Mouse (Mus musculus): Measurements from ENCODE around the gene Tspan4. TPM values are rescaled to one million over a fixed set of nuclear protein-coding genes. Genes with fewer than 3 reads are reported as not detected.
"Not testable (repeated sequence)": the region's sequence is repeated elsewhere in the genome, so short reads cannot be mapped to it uniquely, and the experiment has no call there.

The Tspan4 gene
- polyA plus RNA-seq, 1 experiment from 2014 or later, result 25.0 TPM

DNA sequence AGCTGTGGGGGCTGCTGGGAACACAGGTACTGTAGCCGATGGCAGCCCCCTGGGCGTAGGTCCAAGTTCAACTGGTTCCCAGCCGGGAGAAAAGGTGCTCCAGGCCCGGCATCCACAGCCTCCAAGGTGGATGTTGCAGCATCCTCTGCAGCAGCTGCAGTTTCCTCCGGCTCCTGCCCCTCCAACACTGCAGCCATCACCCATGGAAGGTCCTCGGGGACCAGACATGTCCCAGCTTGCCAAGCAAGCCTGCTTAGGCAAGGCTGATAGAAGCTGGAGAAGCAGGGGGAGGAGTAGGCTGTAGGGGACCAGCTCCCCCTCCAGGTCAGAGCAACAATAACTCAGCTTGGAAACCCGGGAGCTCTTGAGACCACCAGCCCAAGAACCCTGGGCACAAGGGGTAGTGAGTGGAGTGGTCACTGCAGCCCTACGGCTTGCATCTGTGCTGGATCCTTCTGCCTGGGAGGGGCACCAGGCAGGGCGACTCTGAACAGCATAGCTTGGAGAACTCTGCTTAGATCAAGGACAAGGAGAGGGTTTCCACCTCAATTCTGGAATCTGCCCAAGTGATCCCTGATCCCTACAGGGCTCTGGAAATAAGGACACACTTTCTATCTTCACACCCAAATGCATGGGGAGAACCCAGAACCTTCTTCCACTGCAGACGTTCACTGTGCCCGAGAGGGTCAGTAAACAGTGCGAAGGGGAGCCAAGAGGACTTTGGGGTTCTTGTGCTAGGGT, 31.8 kb upstream of the Tspan4 start:
- Histone ChIP-seq H3K4me1 (peaks cover 46% of the 10 kb centered on the region), H3K27ac (peak overlapping the region; percentile 91), H3K9me3 (replicated peaks) (no peaks in the 10 kb centered on the region), H3K36me3 (peaks cover 43% of the 10 kb centered on the region), H3K27me3 (ENCODE audit: low read depth, poor library complexity, severe bottlenecking) (no peaks in the 10 kb centered on the region), H3K4me3 (peak overlapping the region; percentile 57)
- 31% methylated on average over 12 of the region's 12 CpGs for WGBS
- DNase-seq (ENCODE audit: low spot score), result peak; percentile 65

DNA sequence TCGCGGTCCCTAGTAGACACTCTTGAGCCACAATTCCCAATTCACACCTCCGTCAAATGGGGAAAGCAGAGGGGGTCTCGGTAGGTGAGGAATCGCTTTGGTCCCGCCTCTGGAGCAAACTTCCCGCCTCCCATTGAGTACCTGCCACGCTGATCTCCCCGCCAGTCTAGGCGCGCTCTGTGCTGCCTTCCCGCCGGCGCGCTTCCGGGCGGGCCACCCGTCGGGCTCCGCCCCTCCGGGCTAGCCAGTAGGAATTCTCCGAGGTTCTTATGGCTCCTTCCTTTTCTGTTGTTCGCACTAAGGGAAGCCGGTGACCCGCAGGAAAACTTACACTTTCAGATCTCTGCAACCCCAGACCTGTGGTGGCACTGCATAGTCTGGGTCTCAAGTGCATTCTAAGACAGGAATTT, 31.2 kb upstream of the Tspan4 start, which contains the start of gene Pidd1:
Gene Pidd1, minus strand, starts transcription at position 198 of the 410 bp plus-strand sequence.
- no peaks in the 10 kb centered on the region for H3K9me3 ChIP-seq (replicated peaks)
- no peaks in the 10 kb centered on the region for H3K27me3 ChIP-seq (ENCODE audit: low read depth, poor library complexity, severe bottlenecking)
- under 1% methylated on average over 25 of the region's 25 CpGs for WGBS
- H3K4me3 ChIP-seq, result peak within 1 kb of the TSS; percentile 57
- H3K36me3 ChIP-seq, result peaks cover 43% of the 10 kb centered on the region
- peaks cover 52% of the 10 kb centered on the region for H3K4me1 ChIP-seq
- H3K27ac ChIP-seq, result peak within 1 kb of the TSS; percentile 91
- peak; percentile 83 for DNase-seq (ENCODE audit: low spot score)

DNA sequence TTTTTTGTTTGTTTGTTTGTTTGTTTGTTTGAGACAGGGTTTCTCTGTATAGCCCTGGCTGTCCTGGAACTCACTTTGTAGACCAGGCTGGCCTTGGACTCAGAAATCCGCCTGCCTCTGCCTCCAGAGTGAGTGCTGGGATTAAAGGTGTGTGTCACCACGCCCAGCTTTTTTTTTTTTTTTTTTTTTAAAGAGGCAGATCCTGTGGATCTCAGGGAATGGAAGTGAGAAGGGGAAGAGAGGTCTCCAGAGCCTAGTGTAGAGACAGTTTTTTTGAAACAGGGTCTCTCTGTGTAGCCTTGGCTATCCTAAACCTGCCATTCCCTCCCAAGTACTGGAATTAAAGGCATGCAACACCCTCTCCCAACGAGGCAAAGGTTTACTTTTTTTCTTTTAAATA, 28.7 kb upstream of the Tspan4 start:
- Histone ChIP-seq H3K4me3 (peak overlapping the region; percentile 89), H3K36me3 (peaks cover 43% of the 10 kb centered on the region), H3K27ac (peak overlapping the region; percentile 96; the same call in 1 of the 2 replicates), H3K4me1 (peaks cover 44% of the 10 kb centered on the region)
- not testable (repeated sequence) for H3K9me3 ChIP-seq (replicated peaks); H3K27me3 ChIP-seq (ENCODE audit: low read depth, poor library complexity, severe bottlenecking); DNase-seq (ENCODE audit: low spot score)
- 90% methylated on average over 3 of the region's 3 CpGs for WGBS

DNA sequence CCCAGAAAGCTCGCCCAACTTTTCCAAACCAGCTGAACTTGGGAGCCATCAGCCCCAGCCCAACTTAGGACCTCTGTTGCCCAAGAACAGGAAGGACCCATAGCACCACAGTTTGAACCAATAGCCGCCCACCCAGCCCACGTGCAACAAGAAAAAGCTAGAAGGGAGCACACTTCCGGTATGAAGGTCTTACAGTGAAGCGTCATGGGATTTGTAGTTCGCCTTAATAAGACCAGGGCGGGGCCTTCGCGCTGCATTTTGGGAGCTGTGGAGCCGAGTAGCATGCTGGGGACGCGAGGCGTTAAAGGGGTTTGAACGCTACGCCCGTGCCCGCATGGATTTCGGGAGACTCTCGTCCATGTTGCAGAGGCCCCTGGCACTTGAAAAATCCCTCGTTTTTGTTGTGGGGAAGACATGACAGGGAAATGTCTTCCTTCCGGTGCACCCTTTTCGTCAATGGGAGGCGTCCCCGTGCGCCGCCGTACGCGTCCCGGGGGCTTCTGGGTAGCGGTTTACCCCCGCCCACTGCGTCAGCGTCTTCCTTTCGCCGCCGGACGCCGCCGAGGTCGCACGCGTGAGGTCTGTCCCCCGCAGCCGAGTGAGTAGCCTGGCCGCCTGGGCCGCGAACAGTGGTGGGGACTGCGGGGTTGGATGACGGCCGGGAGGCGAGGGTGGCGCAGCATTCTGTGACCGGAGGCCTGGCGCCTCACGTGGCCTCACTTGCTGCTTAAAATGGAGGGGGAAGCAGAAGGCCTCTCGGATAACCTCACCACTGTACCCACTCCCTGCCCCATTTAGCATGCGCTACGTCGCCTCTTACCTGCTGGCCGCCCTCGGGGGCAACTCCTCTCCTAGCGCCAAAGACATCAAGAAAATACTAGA, 27.7 kb upstream of the Tspan4 start, which contains the start of gene Rplp2:
Gene Rplp2, plus strand, starts transcription at position 261 of the 882 bp plus-strand sequence.
- peak within 1 kb of the TSS; percentile 89 for H3K4me3 ChIP-seq
- H3K9me3 ChIP-seq (replicated peaks), result no peaks in the 10 kb centered on the region
- H3K36me3 ChIP-seq, result peaks cover 43% of the 10 kb centered on the region
- H3K27me3 ChIP-seq (ENCODE audit: low read depth, poor library complexity, severe bottlenecking), result no peaks in the 10 kb centered on the region
- DNase-seq (ENCODE audit: low spot score), result peak; percentile 91
- under 1% methylated on average over 63 of the region's 63 CpGs for WGBS
- H3K4me1 ChIP-seq, result peaks cover 34% of the 10 kb centered on the region
- H3K27ac ChIP-seq, result peak within 1 kb of the TSS; percentile 96

DNA sequence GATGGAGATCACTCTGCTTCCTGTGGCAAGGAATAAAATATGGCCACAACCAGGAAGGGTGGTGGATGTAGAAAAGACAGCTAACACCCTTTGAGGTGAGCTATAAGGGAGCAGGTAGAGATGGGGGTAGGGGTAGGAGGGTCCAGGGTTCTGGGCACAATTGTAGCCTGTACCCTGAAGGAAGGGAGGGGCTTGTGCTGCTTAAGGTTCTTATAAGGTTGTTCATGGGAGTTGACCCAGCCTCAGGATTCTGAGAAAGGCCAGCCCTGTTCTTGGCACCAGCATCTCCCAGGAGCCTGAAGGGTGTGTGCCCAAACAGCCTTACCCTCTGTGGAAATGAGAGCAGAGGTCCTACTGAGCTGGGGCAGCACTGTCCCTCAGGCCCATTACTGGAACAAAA, 23.1 kb upstream of the Tspan4 start:
- H3K36me3 ChIP-seq, result peaks cover 42% of the 10 kb centered on the region
- H3K9me3 ChIP-seq (replicated peaks), result no peaks in the 10 kb centered on the region
- no peak for DNase-seq (ENCODE audit: low spot score)
- H3K27me3 ChIP-seq (ENCODE audit: low read depth, poor library complexity, severe bottlenecking), result peaks cover 7% of the 10 kb centered on the region; the same call in 1 of the 2 replicates
- H3K27ac ChIP-seq, result no peak overlapping the region
- H3K4me3 ChIP-seq, result no peak overlapping the region
- H3K4me1 ChIP-seq, result peaks cover 39% of the 10 kb centered on the region

DNA sequence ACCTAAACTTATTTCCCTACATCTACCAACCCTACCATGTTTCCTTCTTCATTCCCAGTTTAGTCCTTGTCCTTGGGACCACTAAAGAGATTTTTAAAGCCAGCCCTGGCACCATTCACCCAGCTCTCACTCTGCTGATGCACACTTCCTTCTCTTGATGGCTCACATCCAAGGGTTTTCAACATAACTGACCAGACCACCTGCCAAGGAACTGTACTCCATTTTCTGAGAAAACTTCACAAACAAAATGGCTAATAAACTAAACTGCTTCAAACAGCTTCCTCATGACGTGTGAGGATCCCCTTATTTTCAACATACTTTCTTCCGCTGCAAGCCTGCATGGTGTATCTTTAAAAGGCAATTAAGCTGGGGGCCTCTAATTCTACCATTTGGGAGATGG, 21.4 kb upstream of the Tspan4 start:
- H3K4me3 ChIP-seq, result no peak overlapping the region
- no peak for DNase-seq (ENCODE audit: low spot score)
- 71% methylated on average over 2 of the region's 2 CpGs for WGBS
- H3K27ac ChIP-seq, result no peak overlapping the region
- H3K36me3 ChIP-seq, result peaks cover 38% of the 10 kb centered on the region
- no peaks in the 10 kb centered on the region for H3K9me3 ChIP-seq (replicated peaks)
- peaks cover 22% of the 10 kb centered on the region for H3K27me3 ChIP-seq (ENCODE audit: low read depth, poor library complexity, severe bottlenecking)
- peaks cover 33% of the 10 kb centered on the region for H3K4me1 ChIP-seq

DNA sequence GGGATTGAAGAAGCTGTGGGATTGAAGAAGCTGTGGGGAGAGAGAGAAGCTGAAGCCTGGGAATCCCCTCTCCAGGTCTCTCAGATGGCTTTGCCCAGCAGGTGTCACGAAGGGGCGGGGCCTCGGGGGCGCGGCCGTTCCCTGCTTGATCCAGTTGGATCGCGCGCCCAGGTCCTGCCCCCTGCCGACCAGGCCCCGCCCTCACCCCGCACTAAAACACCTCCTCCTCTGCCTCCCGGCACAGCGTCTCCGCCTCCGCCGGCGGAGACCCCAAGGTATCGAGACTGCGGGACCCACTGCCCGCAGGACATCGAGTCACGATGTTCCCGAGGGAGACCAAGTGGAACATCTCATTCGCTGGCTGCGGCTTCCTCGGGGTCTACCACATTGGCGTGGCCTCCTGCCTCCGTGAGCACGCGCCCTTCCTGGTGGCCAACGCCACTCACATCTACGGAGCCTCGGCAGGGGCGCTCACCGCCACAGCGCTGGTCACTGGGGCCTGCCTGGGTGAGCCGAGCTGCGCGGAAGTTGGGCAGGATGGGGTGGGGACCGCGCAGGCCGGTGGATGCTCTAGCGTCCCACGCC, 20.0 kb upstream of the Tspan4 start, which contains the start of gene Pnpla2:
Gene Pnpla2, plus strand, starts transcription at position 232 of the 585 bp plus-strand sequence.
- Histone ChIP-seq H3K4me1 (peaks cover 28% of the 10 kb centered on the region), H3K27ac (peak within 1 kb of the TSS; percentile 69), H3K4me3 (peak within 1 kb of the TSS; percentile 60), H3K36me3 (peaks cover 28% of the 10 kb centered on the region), H3K27me3 (ENCODE audit: low read depth, poor library complexity, severe bottlenecking) (peaks cover 37% of the 10 kb centered on the region), H3K9me3 (replicated peaks) (no peaks in the 10 kb centered on the region)
- peak; percentile 93 for DNase-seq (ENCODE audit: low spot score)
- WGBS, result under 1% methylated on average over 45 of the region's 45 CpGs

DNA sequence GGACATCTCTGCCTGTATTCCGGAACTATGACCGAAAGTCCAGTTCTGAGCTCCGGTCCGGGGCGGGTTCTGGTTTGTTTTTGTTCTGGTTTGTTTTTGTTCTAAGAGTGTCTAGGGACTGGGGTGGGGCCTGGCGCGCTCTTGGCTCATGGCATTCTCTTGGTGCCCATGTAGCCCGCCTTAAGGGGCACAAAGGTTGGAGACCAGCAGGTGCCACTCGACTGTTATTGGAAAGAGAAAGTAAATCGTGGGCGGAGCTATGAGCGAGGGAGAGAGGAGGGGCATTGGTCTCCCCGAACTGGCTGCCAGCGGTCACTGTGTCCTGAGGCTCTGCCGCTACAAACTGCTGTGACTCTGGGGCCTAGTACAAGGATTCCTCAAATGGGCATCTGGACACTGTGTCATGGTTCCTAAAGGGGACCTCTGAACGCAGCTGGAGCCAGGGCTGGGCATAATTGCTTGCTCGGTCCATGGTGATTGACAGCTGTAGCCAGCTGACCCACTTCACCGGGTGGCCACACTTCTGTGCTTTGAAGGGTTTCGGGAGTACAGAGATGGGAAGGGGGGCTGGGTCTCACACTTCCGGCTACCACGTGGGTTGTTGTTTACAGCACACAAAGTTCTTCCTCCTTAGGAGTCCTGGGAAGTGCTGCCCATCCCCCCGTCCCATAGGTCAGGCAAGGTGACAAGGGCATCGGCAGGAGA, 19.3 kb upstream of the Tspan4 start:
- DNase-seq (ENCODE audit: low spot score), result peak; percentile 58
- H3K27ac ChIP-seq, result peak overlapping the region; percentile 69
- peak overlapping the region; percentile 60 for H3K4me3 ChIP-seq
- peaks cover 44% of the 10 kb centered on the region for H3K27me3 ChIP-seq (ENCODE audit: low read depth, poor library complexity, severe bottlenecking)
- H3K9me3 ChIP-seq (replicated peaks), result no peaks in the 10 kb centered on the region
- peaks cover 29% of the 10 kb centered on the region for H3K4me1 ChIP-seq
- WGBS, result 1% methylated on average over 23 of the region's 23 CpGs
- peaks cover 21% of the 10 kb centered on the region for H3K36me3 ChIP-seq

DNA sequence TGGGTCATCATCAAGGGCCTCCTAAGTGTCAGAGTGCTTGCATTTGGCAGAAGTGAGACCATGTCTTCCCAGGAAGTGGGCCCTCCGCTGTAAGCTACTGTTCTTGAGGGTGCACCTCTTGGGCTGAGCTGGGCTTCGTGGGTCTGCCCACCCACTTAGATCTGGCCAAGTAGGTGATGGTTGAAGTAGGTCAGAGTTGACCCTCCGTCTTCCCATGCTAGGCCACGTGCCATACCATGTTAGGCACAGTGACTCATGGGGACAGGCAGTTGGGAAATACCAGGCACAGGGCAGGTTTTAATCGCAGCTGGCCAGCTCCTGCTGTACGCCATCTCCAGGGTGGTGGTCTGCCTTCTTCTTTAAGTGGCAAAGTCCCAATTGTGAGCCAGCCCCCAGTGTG, 18.3 kb upstream of the Tspan4 start:
- no peak overlapping the region for H3K27ac ChIP-seq

DNA sequence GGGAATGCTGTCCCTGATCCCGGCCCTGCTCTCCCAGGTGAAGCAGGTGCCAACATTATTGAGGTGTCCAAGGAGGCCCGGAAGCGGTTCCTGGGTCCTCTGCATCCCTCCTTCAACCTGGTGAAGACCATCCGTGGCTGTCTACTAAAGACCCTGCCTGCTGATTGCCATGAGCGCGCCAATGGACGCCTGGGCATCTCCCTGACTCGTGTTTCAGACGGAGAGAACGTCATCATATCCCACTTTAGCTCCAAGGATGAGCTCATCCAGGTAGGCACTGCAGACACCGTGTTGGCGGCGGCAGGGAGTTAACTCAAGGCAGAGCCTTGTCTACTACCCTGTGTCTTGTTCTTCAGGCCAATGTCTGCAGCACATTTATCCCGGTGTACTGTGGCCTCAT, 17.8 kb upstream of the Tspan4 start:
- Histone ChIP-seq H3K4me1 (peaks cover 42% of the 10 kb centered on the region), H3K36me3 (peaks cover 7% of the 10 kb centered on the region), H3K4me3 (no peak overlapping the region), H3K27ac (no peak overlapping the region), H3K9me3 (replicated peaks) (no peaks in the 10 kb centered on the region), H3K27me3 (ENCODE audit: low read depth, poor library complexity, severe bottlenecking) (peaks cover 58% of the 10 kb centered on the region)
- DNase-seq (ENCODE audit: low spot score), result no peak
- 91% methylated on average over 14 of the region's 14 CpGs for WGBS

More for the DNA sequence above, 18.3 kb upstream of the Tspan4 start:
- no peak for DNase-seq (ENCODE audit: low spot score)
- H3K36me3 ChIP-seq, result peaks cover 12% of the 10 kb centered on the region
- H3K4me3 ChIP-seq, result no peak overlapping the region; the same call in 1 of the 2 replicates
- WGBS, result 86% methylated on average over 6 of the region's 6 CpGs
- H3K4me1 ChIP-seq, result peaks cover 37% of the 10 kb centered on the region
- H3K9me3 ChIP-seq (replicated peaks), result no peaks in the 10 kb centered on the region
- H3K27me3 ChIP-seq (ENCODE audit: low read depth, poor library complexity, severe bottlenecking), result peaks cover 53% of the 10 kb centered on the region

DNA sequence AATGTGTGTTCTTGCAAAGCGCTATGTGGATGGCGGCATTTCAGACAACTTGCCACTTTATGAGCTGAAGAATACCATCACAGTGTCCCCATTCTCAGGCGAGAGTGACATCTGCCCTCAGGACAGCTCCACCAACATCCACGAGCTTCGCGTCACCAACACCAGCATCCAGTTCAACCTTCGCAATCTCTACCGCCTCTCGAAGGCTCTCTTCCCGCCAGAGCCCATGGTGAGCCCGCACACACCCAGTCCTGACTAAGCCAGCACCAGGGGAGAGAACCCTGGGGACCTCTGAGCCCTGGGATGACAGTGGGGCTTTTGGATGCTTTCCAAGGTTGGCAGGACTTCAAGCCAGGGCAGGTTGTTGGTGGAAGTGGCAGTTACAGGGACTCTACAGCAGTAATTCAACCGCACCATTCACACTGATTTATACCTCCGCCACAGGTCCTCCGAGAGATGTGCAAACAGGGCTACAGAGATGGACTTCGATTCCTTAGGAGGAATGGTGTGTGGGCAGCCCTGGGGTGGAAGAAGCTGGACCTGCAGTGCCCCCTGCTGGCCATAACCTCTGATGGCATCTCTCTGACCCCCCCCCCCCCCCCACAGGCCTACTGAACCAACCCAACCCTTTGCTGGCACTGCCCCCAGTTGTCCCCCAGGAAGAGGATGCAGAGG, 16.9 kb upstream of the Tspan4 start:
- WGBS, result 81% methylated on average over 15 of the region's 15 CpGs
- H3K27me3 ChIP-seq (ENCODE audit: low read depth, poor library complexity, severe bottlenecking), result peaks cover 67% of the 10 kb centered on the region
- no peaks in the 10 kb centered on the region for H3K9me3 ChIP-seq (replicated peaks)
- H3K4me1 ChIP-seq, result peaks cover 51% of the 10 kb centered on the region
- DNase-seq (ENCODE audit: low spot score), result peak; percentile 68
- no peak overlapping the region for H3K27ac ChIP-seq
- H3K36me3 ChIP-seq, result peaks cover 5% of the 10 kb centered on the region; the same call in 1 of the 2 replicates
- H3K4me3 ChIP-seq, result no peak overlapping the region

DNA sequence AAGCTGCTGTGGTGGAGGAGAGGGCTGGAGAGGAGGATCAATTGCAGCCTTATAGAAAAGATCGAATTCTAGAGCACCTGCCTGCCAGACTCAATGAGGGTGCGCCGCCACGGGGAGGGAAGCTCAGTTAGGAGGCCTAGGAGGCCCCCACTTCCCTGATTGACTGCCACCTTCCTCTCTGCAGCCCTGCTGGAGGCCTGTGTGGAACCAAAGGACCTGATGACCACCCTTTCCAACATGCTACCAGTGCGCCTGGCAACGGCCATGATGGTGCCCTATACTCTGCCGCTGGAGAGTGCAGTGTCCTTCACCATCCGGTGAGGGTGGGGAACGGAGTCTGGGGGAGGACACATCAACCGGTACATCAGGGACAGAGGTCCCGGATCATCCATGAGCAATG, 16.4 kb upstream of the Tspan4 start:
- H3K27ac ChIP-seq, result no peak overlapping the region
- DNase-seq (ENCODE audit: low spot score), result no peak
- peaks cover 73% of the 10 kb centered on the region for H3K27me3 ChIP-seq (ENCODE audit: low read depth, poor library complexity, severe bottlenecking)
- peaks cover 56% of the 10 kb centered on the region for H3K4me1 ChIP-seq
- no peak overlapping the region for H3K4me3 ChIP-seq
- H3K9me3 ChIP-seq (replicated peaks), result no peaks in the 10 kb centered on the region
- peaks cover 5% of the 10 kb centered on the region; the same call in 1 of the 2 replicates for H3K36me3 ChIP-seq
- 87% methylated on average over 11 of the region's 11 CpGs for WGBS

Measured in limb, embryonic 10.5 days (tissue).